Mouse (Mus musculus) ovary, adult 18-20 months (tissue): ENCODE data around the gene Hpse.
A peak's percentile ranks its signal among the peaks of the same experiment; 100 is the strongest.

ENCODE experiments used
- DNase-seq: peaks from one replicate; pipeline ENCODE4 v3.0.0; 2022; ENCODE audit warnings: low spot score, mixed read lengths

Hpse gene

DNA sequence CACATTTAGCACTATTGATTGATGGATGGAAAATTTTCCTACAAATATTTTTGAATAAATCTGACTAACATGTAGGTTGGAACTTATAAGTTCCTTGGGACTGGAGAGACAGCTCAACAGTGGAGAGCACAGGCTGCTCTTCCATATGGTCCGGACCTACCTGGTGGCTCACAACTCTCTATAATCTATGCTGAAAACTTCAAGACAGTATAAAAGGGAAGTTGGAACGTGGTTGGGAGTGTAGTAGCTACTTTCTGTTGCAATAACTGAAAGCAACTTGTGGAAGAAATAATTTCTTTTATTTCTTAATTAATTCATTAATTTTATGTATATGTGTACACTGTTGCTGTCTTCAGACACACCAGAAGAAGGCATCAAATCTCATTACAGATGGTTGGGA, 22.1 kb downstream of the Hpse start:
- DNase-seq = no peak

DNA sequence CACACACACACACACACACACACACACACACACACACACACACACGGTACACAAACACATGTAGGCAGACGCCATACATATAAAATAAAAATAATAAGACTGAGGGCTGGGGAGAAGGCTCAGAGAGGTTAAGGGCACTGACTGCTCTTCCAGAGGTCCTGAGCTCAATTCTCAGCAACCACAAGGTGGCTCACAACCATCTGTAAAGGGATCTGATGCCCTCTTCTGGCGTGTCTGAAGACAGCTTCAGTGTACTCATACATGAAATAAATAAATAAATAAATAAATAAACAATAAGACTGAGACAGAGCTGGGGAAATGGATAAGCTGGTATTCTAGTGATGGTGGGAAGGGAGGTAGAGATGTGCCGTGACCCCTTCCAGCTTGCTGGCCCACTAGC, 33.9 kb downstream of the Hpse start:
- DNase-seq = no peak

DNA sequence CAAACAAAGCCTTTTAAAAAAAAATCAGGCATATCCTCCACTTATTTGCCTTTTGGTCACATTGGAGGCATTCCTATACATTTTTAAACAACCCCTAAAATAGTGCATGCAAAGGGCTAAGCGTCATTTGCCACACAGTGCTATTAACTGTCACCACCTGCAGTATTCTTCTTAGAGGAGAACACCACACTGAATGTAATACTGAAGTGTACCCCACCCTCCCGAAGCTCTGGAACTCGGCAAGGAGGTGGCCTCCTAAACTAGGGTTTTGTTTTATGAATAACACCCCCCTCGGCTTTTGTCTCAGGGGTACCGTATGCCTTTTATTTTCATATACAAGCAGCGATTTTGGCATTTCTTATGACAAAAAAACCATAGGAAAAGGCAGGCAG, 39.0 kb downstream of the Hpse start:
- DNase-seq = no peak

DNA sequence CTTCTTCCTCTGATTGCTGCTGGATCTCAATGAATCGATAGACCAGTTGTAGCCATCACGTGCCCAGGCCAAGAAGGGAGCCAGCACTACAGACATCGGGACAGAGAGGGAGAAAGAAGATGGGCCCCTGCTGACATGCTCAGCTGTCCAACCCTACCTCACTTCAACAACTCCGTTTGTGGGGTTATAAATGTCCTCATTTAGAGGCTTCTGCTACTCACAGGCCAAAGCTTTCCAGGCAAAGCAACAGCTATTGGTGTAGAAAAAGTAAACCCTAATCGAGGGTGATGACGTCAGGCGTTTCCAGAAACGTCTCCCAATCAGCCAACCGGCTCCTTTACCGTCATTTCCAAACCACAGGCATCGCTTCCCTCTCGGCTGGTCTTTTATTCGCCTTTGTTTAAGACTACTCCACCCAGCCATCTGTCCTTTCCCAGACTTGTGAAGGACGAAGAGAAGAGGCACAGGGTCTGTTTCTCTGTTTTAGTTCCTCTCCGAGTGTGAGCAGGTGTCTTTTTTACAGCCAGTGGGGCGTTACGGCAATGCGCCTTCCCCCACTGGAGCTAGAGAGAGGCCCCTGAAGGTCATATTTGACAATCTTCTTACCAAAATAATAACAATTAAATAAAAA, 39.5 kb downstream of the Hpse start:
- no peak for DNase-seq

DNA sequence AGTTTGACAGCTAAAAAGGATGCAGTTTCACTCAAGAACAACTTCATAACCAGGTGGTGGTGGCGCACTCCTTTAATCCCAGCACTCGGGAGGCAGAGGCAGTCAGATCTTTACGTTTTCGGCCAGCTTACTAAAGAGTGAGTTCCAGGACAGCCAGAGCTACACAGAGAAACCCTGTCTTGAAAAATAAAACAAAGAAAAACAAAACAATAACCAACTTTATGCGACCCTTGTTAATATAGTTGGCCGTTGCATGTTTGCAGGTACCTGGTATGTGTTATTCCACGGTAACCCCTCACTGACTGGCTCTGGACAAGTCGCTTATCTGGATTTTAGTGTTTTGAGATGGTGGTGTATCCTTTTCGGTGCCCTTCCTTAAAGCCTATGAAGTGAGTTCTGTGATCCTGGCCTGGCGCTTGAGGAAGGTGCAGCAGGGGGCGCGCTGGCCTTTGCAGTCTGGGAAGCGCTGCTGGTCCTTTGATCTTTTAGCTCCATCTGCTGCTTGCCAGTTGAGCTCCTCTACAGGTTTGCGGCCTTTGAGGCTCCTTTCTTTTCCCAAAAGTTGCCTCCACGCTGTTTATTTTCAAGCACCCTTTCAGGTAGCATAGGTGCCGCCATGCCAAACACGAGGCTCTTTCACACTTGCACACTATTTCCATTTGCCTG, 44.7 kb downstream of the Hpse start, which contains the start of gene Coq2:
Gene Coq2, minus strand, starts transcription at position 430 of the 666 bp plus-strand sequence.
- DNase-seq = peak; percentile 71

DNA sequence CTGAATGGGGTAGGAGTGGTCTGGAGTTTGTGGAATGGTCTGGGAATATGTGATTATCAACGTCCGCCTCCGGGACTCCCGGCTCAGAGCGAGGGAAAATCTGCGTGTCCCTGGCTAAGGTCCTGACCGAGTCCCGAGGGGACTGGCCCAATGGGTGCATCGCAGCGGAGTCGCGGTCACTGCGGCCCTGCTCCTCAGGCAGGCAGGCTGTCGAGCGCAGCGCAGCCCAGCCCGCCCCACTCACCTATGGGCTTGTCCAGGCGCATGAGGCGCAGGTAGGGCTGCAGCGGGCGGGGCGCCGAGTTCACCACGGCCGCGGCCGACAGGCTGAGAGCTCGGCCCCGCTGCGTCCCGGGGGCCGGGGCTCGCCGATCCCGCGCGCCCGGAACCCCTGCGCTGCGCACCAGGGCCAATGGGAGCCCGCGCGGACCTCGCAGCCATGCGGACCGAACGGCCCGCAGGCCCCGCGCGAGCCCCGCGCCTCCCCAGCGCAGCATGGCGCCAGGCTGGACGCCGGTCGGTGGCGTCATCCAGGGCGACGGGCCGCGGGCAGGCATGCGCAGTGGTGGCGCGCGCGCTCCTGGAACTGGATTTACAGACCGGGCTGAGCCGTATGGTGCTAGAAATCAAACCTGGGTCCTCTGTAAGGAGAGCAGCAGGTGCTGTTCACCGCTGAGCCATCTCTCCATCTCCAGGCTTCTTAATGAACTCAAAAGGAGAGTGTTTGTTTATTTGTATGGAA, 45.6 kb downstream of the Hpse start:
- peak; percentile 73 for DNase-seq

DNA sequence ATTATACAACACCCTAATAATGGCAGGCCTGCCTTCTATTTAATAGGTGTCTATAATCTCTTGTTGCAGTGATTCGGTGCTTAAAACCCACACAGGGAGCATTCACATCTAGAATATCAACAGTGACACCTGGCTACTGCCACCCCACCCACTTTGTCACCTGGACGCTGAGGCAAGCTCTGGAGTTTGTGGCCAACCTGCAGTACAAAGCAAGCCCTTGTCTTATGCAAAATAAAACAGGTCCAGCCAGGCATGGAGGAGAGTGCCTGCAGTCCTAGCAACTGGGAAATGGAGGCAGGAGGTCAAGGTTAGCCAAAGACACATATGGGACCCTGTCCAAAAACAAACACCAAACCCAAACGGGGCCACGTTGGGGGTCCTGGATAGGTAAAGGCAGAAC, 47.1 kb downstream of the Hpse start:
- no peak for DNase-seq

DNA sequence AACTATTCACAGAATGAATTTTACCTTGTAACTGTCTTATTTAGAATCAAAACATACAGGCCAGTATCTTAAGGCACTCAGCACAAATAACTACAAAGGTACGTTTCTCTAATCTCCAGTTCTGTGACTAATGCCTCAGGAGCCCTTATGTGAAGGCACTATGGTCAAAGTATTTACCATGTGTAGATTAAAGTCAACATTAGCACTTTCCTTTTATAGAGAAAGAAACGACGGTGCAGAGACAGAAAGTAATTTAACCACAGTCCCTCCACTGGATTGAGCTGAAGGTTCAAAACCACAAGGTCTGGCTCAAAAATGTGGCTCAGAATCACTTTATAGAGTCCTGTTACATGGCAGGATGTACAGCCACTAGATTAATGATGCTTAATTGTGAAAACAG, 47.6 kb downstream of the Hpse start:
- no peak for DNase-seq

DNA sequence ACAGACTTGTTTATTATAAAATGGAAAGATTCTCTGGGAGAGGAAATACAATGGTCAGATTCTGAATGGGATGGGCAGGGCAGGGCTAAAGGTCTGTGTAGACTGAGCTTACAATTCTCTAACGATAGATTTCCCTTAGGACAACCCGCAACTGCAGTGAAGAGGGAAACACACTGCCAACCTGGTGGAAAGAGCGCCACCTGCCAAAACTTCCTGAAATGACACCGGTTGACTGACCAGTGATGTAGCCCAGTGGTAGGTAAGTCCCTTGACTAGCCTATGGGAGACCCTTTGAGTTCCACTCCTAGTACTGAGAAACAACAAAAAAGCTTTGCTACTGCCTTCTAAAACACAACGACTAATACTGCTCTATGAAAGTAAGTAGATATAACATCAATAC, 48.1 kb downstream of the Hpse start:
- DNase-seq = no peak

DNA sequence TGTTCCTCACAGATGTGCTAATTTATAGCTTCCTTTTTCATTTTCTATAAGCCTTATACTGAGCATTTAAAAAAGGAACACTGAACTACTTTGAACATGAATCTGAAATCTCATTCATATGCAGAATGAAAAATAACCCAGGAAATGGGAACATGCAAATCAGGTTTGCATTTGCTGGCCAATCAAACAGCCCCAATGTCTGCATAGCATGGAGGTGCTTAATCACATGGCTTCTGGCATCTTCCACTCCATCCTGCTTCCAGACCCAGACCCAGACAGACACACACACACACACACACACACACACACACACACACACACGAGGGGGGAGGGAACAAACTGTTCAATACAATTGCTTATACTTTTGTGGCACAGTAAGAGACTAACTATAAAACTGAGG, 52.6 kb downstream of the Hpse start:
- no peak for DNase-seq

DNA sequence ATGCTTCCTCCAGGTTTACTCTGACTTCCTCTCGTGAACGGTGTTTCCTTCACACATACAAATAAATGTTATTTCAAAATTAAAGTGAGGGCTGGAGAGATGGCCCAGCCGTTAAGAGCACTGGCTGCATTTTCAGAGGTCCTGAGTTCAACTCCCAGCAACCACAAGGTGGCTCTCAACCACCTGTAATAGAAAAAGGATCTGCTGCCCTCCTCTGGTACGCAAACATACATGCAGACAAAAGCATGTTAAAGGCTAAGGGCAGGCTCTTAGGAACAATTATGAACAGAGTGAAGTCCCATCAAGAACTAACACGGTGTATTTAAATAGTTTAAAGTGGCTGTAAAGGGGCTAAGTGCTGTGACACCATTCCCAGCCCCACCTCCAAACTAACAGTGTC, 55.7 kb downstream of the Hpse start:
- DNase-seq = no peak

DNA sequence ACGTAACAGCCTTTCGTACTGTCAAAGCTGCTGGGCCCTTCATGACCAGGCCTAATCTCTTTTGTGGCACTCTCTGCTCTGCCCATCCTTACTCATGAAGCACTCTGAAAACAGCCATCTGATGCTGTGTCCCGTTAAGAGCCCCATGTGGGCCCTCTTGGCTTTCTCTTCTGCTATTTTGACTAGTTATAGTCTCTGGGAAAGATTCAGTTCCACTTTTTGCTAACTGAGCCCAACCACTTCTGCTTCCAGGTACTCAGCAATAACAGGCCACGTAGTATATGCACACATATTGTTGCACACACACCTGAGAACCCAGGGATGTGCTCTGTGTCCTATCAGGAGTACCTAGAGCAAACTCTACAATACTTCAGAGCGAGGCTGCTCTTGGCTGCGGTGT, 56.5 kb downstream of the Hpse start:
- no peak for DNase-seq

DNA sequence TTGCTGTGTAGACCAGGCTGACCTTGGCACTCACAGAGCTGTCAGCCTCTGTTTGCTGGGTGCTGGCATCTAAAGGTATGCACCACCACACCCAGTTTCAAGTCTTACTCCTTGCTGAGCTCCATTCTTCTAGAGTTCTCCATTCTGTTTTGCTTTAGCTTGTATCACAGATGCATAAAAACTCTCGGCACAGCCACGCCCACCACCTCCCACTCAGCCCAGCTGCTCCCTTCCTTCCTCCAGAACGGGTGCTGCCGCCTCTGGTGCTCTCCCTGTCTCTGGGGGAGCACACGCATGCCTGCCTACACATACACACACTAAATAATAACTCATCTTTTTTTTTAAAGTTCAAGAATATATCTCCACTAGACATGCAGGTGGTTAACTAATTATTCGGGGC, 61.1 kb downstream of the Hpse start:
- DNase-seq = no peak

DNA sequence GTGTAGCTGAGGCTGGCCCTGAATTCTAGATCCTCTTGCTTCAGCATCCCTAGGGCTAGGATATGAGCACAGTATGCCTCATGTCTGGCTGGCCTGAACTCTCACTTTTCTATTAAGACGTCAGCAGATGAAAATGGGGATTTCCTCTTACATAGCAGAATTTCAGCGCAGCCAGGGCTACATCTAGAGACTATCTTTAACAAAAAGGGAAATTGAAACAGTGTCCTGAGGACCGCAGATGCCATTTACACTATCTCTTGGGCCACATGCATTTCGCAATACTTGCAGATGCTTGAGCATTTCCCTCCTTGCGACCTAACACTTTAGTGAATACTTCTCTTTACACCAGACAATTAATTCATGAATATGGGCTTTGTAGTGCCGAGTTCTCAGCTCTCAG, 63.2 kb downstream of the Hpse start:
- DNase-seq = no peak

DNA sequence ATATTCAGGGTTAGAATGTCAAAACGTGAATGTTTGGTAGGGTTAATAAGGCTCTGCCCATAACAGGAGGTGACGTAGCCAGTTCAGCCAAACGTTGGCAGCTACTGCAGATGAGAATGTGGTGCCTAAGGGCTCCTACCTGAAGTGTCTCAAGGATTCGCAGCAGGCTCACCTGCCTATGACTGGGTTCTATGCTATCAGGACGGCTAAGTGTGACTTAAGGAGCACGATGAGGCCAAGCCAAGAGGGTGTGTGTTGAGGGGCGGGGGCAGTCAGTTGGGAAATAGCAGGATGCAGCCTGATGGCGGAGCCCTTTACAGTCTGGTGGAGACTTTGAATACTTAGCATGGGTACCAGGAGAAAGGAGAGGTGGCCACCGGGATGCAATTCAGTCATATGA, 67.2 kb downstream of the Hpse start:
- DNase-seq = no peak

DNA sequence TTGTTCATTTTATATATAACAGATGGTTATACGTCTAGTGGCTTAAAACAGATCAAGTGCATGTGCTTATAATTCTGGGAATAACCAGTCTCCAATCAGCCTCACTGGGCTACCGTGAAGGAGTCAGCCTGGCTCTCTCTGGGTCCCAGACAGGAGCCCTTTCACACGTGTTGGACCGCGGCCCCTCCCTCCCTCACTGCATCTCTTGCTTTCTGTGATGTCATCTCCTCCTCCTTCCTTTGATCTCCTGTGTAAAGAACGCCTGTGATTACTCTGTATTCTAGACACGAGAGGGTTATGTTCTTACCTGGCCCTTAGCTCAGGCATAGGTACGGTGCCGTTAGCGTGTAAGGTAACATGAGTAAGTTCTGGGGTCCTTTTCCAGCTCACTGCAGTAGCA, 68.0 kb downstream of the Hpse start:
- DNase-seq = no peak

DNA sequence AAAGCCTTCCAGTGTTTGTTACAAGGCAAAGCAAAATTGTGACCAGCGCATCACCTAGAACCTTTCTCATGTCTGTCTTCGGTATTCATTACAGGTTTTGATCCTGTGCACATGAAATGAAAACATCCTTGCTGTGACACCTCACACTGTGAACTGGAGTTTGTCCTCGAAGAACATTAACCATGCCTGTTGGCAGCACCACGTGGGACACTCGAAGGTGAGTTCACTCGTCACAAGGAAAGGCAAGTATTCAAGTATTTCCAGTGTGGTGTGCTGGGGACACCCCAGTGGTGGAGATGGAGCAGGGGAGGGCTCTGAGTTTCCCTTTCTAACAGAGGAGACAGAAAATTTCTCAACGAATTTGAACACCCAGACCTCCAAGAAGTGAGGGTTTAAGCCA, 68.5 kb downstream of the Hpse start:
- no peak for DNase-seq

DNA sequence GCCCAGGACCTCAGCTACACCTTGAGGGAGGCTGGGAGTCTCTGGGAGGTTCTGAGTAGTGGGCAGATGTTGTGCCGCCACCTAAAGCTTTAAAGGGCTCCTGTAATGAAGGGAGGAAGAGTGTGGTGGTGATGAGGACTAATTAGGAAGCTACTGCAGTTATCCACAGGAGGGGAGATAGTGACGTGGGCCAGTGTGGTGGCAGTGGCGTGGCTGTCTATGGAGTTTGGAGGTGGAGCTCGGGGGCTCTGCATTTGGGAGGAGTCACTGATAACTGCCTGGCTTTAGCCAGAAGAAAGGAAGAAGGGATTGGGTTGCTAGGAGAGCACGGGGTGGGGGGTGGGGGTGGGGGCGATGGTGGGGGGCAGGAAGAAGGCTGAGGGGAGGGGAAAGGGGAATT, 71.0 kb downstream of the Hpse start:
- no peak for DNase-seq

DNA sequence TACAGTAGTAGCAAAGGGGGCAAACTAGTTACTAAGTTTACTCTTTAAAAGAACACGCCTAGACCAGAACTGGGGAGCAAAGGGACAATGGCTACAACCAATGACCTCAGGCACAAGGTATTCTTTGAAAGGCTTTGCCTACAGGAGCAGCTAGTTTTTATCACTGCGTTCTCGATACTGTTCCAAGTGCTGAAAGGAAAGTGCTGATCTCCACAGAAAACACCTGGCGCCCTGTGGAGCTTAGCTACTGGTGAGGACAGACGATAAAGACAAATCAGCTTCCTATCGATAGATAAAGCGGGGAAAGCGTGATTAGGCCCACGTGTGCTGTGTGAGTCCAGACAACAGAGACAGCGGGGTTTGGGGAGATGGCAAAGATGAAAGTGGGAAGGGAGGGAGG, 71.5 kb downstream of the Hpse start:
- DNase-seq = no peak

DNA sequence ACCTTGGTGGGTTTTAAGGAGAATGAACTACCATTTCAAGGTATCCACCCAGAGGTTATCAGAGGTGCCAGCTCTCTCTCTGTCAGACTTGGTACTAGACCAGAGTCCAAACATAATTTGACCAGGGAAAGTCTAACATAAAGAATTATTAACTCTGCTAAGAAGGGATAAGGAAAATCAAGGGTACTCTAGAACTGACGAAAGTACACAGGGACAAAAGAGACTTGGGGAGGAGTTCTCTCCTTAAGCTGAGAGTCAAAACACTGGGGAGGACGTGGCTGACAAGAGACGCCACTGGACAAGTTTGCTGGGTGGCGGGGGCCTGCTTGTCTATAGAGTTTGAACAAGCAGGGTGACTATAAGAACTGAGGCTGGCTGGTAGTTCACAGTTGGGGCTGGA, 73.0 kb downstream of the Hpse start:
- DNase-seq = no peak

DNA sequence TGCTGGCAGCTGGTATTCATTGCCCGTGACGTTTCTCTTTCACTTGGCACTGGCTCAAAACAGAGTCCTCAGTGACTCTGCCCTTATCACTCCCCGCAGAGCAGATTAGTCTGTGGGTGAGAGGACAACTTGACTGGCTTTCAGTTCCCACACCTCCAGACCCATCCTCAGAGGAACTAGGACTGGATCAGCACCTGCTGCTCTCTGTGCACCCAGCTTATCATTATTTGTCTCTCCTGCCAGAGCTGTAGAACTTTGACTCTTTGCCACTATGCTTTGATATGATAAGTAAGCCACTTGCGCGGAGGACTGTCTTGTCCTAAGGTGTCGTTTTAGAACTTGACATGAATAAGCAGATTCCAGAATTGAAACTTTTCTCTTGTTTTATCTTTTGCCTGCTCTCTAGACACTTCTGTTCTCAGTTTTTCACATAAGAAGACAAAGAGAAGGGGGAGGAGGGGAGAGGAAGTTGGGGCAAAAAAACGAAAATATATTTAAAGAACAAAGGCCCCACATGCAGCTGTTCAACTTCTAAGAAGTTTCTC, 75.5 kb downstream of the Hpse start:
- DNase-seq = peak; percentile 53

DNA sequence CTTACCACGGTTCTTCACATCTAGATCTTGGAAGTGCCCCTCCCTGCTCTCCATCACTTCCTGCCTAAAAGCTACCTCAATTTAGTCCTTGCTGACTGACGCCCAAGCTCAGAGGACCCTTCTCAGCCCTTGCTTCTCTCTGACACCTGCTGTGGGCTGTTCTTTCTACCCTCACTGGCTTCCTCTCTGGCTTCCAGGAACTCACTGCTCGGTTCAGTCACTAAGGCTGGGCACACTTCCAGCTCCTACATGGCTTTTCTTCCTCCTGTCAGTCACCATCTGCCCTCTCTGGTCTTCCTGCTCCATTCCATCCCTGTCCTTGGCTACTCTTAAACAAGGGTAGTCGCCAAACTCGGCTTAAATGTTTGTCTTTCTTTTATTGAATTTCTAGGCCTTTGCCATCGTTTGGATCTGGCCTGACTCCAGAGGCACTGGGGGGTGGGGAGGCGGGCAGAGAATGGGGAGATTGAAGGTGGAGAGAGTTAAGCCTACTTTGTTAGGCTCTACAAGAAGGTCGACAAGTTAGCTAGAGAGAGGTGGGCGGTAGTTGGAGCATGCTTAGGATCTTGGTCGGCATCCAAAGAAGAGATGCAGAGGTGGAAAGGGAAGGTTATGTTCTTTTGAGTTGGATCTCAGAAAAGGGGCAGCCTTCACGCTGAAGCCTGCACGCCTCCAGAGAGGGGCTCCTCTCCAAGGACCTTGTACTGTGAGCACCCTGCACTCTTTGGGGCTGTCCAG, 76.1 kb downstream of the Hpse start:
- no peak for DNase-seq

DNA sequence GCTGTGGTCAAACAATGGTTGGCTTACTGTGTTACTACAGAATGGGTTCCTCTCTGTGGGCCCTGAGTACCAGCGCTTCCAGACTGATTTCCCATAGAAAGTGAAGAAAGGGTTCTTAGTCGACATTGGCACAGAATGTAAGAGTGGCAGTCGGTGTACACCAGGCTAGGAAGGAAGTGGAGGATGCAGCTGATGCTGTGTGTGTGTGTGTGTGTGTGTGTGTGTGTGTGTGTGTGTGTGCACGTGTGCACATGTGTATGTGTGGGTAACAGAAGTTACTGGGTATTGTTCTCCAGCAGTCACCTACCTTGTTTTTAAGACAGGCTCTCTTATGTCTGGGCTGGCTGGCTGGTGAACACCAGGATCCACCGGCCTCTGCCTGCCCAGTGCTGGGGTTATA, 77.2 kb downstream of the Hpse start:
- DNase-seq = no peak
